Mouse (Mus musculus): ENCODE results near the gene Cct5. TPM values are rescaled to one million over a fixed set of nuclear protein-coding genes. Genes with fewer than 3 reads are reported as not detected.

The Cct5 gene
- polyA plus RNA-seq, 1 experiment from 2014 or later: 460 TPM

GRCm38 (mm10) chr15:31563577-31564546 is 37.7 kb downstream of the Cct5 start:
- Histone ChIP-seq H3K4me2 (ENCODE audit: low read depth, low read length) (peak overlapping the region; percentile 17; the same call in 1 of the 2 replicates), H3K36me3 (ENCODE audit: control insufficient read depth, insufficient read depth, low read length) (no peaks in the 10 kb centered on the region), H3K27ac (ENCODE audit: low read length) (0 out of 2 replicates have a peak overlapping the region, but pooled peaks have one; percentile 25), H3K4me1 (ENCODE audit: control insufficient read depth, insufficient read depth, low read length) (peaks cover 12% of the 10 kb centered on the region), H3K4me3 (replicated peaks; ENCODE audit: low read length) (no peak overlapping the region), H3K9me3 (replicated peaks; ENCODE audit: control insufficient read depth, low read length) (no peaks in the 10 kb centered on the region; the same call in 1 of the 2 replicates), H3K9ac (ENCODE audit: low read length) (peak overlapping the region; percentile 47; the same call in 1 of the 2 replicates), H3K27me3 (ENCODE audit: control insufficient read depth, insufficient read depth, low read length) (no peaks in the 10 kb centered on the region)
- 47% methylated on average over 19 of the region's 19 CpGs for WGBS
- no peak for ATAC-seq (ENCODE audit: insufficient read depth, low FRiP score)

GRCm38 (mm10) chr15:31562847-31563246 is 38.8 kb downstream of the Cct5 start:
- WGBS: 68% methylated on average over 8 of the region's 8 CpGs
- H3K9ac ChIP-seq (ENCODE audit: low read length): no peak overlapping the region
- H3K4me3 ChIP-seq (replicated peaks; ENCODE audit: low read length): no peak overlapping the region
- H3K27ac ChIP-seq (ENCODE audit: low read length): no peak overlapping the region
- no peak overlapping the region for H3K4me2 ChIP-seq (ENCODE audit: low read depth, low read length)
- no peaks in the 10 kb centered on the region; the same call in 1 of the 2 replicates for H3K9me3 ChIP-seq (replicated peaks; ENCODE audit: control insufficient read depth, low read length)
- 0 out of 2 replicates have a peak, but pooled peaks cover 3% of the 10 kb centered on the region for H3K4me1 ChIP-seq (ENCODE audit: control insufficient read depth, insufficient read depth, low read length)
- no peak for ATAC-seq (ENCODE audit: insufficient read depth, low FRiP score)
- H3K27me3 ChIP-seq (ENCODE audit: control insufficient read depth, insufficient read depth, low read length): no peaks in the 10 kb centered on the region
- no peaks in the 10 kb centered on the region for H3K36me3 ChIP-seq (ENCODE audit: control insufficient read depth, insufficient read depth, low read length)

- Histone ChIP-seq H3K4me3 (replicated peaks; ENCODE audit: low read length) (no peak overlapping the region), H3K9me3 (replicated peaks; ENCODE audit: control insufficient read depth, low read length) (no peaks in the 10 kb centered on the region; the same call in 1 of the 2 replicates), H3K4me2 (ENCODE audit: low read depth, low read length) (no peak overlapping the region), H3K27me3 (ENCODE audit: control insufficient read depth, insufficient read depth, low read length) (no peaks in the 10 kb centered on the region), H3K9ac (ENCODE audit: low read length) (no peak overlapping the region), H3K27ac (ENCODE audit: low read length) (no peak overlapping the region), H3K4me1 (ENCODE audit: control insufficient read depth, insufficient read depth, low read length) (no peaks in the 10 kb centered on the region), H3K36me3 (ENCODE audit: control insufficient read depth, insufficient read depth, low read length) (no peaks in the 10 kb centered on the region)
- 95% methylated on average over 4 of the region's 4 CpGs for WGBS
- no peak for ATAC-seq (ENCODE audit: insufficient read depth, low FRiP score)
These were observed 39.6 kb downstream of the Cct5 start for GRCm38 (mm10) chr15:31561976-31562375.

- Histone ChIP-seq H3K9ac (ENCODE audit: low read length) (no peak overlapping the region), H3K9me3 (replicated peaks; ENCODE audit: control insufficient read depth, low read length) (no peaks in the 10 kb centered on the region; the same call in 1 of the 2 replicates), H3K4me3 (replicated peaks; ENCODE audit: low read length) (no peak overlapping the region), H3K27me3 (ENCODE audit: control insufficient read depth, insufficient read depth, low read length) (no peaks in the 10 kb centered on the region), H3K36me3 (ENCODE audit: control insufficient read depth, insufficient read depth, low read length) (no peaks in the 10 kb centered on the region), H3K27ac (ENCODE audit: low read length) (no peak overlapping the region), H3K4me2 (ENCODE audit: low read depth, low read length) (no peak overlapping the region), H3K4me1 (ENCODE audit: control insufficient read depth, insufficient read depth, low read length) (no peaks in the 10 kb centered on the region)
- ATAC-seq (ENCODE audit: insufficient read depth, low FRiP score): no peak
- 79% methylated on average over 6 of the region's 6 CpGs for WGBS
These were observed 40.2 kb downstream of the Cct5 start for GRCm38 (mm10) chr15:31561390-31561789.

GRCm38 (mm10) chr15:31554855-31555254 is 46.7 kb downstream of the Cct5 start:
- ATAC-seq (ENCODE audit: insufficient read depth, low FRiP score): no peak
- Histone ChIP-seq H3K27me3 (ENCODE audit: control insufficient read depth, insufficient read depth, low read length) (no peaks in the 10 kb centered on the region), H3K4me2 (ENCODE audit: low read depth, low read length) (no peak overlapping the region), H3K36me3 (ENCODE audit: control insufficient read depth, insufficient read depth, low read length) (no peaks in the 10 kb centered on the region), H3K9ac (ENCODE audit: low read length) (no peak overlapping the region), H3K27ac (ENCODE audit: low read length) (no peak overlapping the region), H3K4me1 (ENCODE audit: control insufficient read depth, insufficient read depth, low read length) (no peaks in the 10 kb centered on the region), H3K4me3 (replicated peaks; ENCODE audit: low read length) (no peak overlapping the region), H3K9me3 (replicated peaks; ENCODE audit: control insufficient read depth, low read length) (peaks cover 3% of the 10 kb centered on the region; the same call in 1 of the 2 replicates)
- WGBS: 78% methylated on average over 2 of the region's 2 CpGs

GRCm38 (mm10) chr15:31550381-31550780 is 51.2 kb downstream of the Cct5 start:
- Histone ChIP-seq H3K4me3 (replicated peaks; ENCODE audit: low read length) (no peak overlapping the region), H3K4me2 (ENCODE audit: low read depth, low read length) (no peak overlapping the region), H3K4me1 (ENCODE audit: control insufficient read depth, insufficient read depth, low read length) (peaks cover 3% of the 10 kb centered on the region; the same call in 1 of the 2 replicates), H3K27ac (ENCODE audit: low read length) (no peak overlapping the region), H3K36me3 (ENCODE audit: control insufficient read depth, insufficient read depth, low read length) (no peaks in the 10 kb centered on the region), H3K27me3 (ENCODE audit: control insufficient read depth, insufficient read depth, low read length) (no peaks in the 10 kb centered on the region), H3K9ac (ENCODE audit: low read length) (no peak overlapping the region), H3K9me3 (replicated peaks; ENCODE audit: control insufficient read depth, low read length) (no peaks in the 10 kb centered on the region)
- WGBS: 66% methylated on average over 4 of the region's 4 CpGs
- ATAC-seq (ENCODE audit: insufficient read depth, low FRiP score): no peak

GRCm38 (mm10) chr15:31547421-31547820 is 54.2 kb downstream of the Cct5 start:
- H3K4me3 ChIP-seq (replicated peaks; ENCODE audit: low read length): no peak overlapping the region
- no peak overlapping the region for H3K27ac ChIP-seq (ENCODE audit: low read length)
- H3K4me2 ChIP-seq (ENCODE audit: low read depth, low read length): no peak overlapping the region
- H3K36me3 ChIP-seq (ENCODE audit: control insufficient read depth, insufficient read depth, low read length): no peaks in the 10 kb centered on the region
- H3K4me1 ChIP-seq (ENCODE audit: control insufficient read depth, insufficient read depth, low read length): peaks cover 6% of the 10 kb centered on the region; the same call in 1 of the 2 replicates
- ATAC-seq (ENCODE audit: insufficient read depth, low FRiP score): no peak
- H3K27me3 ChIP-seq (ENCODE audit: control insufficient read depth, insufficient read depth, low read length): no peaks in the 10 kb centered on the region
- 61% methylated on average over 5 of the region's 5 CpGs for WGBS
- no peak overlapping the region for H3K9ac ChIP-seq (ENCODE audit: low read length)
- H3K9me3 ChIP-seq (replicated peaks; ENCODE audit: control insufficient read depth, low read length): no peaks in the 10 kb centered on the region

- Histone ChIP-seq H3K9ac (ENCODE audit: low read length) (no peak overlapping the region), H3K9me3 (replicated peaks; ENCODE audit: control insufficient read depth, low read length) (no peaks in the 10 kb centered on the region), H3K4me3 (replicated peaks; ENCODE audit: low read length) (no peak overlapping the region), H3K36me3 (ENCODE audit: control insufficient read depth, insufficient read depth, low read length) (no peaks in the 10 kb centered on the region), H3K4me2 (ENCODE audit: low read depth, low read length) (no peak overlapping the region), H3K27ac (ENCODE audit: low read length) (no peak overlapping the region), H3K27me3 (ENCODE audit: control insufficient read depth, insufficient read depth, low read length) (no peaks in the 10 kb centered on the region), H3K4me1 (ENCODE audit: control insufficient read depth, insufficient read depth, low read length) (peaks cover 6% of the 10 kb centered on the region; the same call in 1 of the 2 replicates)
- no peak for ATAC-seq (ENCODE audit: insufficient read depth, low FRiP score)
- 85% methylated on average over 6 of the region's 6 CpGs for WGBS
These were observed 55.3 kb downstream of the Cct5 start for GRCm38 (mm10) chr15:31546291-31546690.

GRCm38 (mm10) chr15:31545058-31545457 is 56.5 kb downstream of the Cct5 start:
- no peaks in the 10 kb centered on the region for H3K9me3 ChIP-seq (replicated peaks; ENCODE audit: control insufficient read depth, low read length)
- WGBS: 50% methylated on average over 1 of the region's 1 CpGs
- H3K27ac ChIP-seq (ENCODE audit: low read length): no peak overlapping the region
- H3K9ac ChIP-seq (ENCODE audit: low read length): no peak overlapping the region
- no peaks in the 10 kb centered on the region for H3K27me3 ChIP-seq (ENCODE audit: control insufficient read depth, insufficient read depth, low read length)
- H3K4me2 ChIP-seq (ENCODE audit: low read depth, low read length): no peak overlapping the region
- no peak overlapping the region for H3K4me3 ChIP-seq (replicated peaks; ENCODE audit: low read length)
- no peaks in the 10 kb centered on the region for H3K36me3 ChIP-seq (ENCODE audit: control insufficient read depth, insufficient read depth, low read length)
- H3K4me1 ChIP-seq (ENCODE audit: control insufficient read depth, insufficient read depth, low read length): peaks cover 13% of the 10 kb centered on the region
- no peak for ATAC-seq (ENCODE audit: insufficient read depth, low FRiP score)

All from stomach, embryonic 16.5 days (tissue).